Mouse (Mus musculus) forebrain, embryonic 13.5 days (tissue): ENCODE measurements at regions not wholly inside any gene's neighbourhood (a gene's known extent, or its start where the extent isn't known, plus 50 kb on each side); places are given as distances from the start of the nearest gene placed in this dataset.

Experiments
- ATAC-seq: fragments of 200-750 bp; cut with Nextera tagmentation; 2 replicates; pipeline ENCODE4 v1.8.0; 2017
- H3K27ac ChIP-seq: fragments of 300-500 bp; sonication (generic); 2 replicates; pipeline ENCODE4 v1.5.1; 2015; ENCODE audit warnings: inconsistent platforms, mild to moderate bottlenecking, moderate library complexity
- H3K27me3 ChIP-seq: fragments of 300-500 bp; sonication (generic); 2 replicates; pipeline ENCODE4 v1.6.1; 2015; ENCODE audit warnings: mild to moderate bottlenecking, inconsistent platforms
- H3K36me3 ChIP-seq: fragments of 300-500 bp; sonication (generic); 2 replicates; pipeline ENCODE4 v1.6.1; 2015; ENCODE audit warnings: mild to moderate bottlenecking, inconsistent platforms; ENCODE audit not compliant: poor library complexity, severe bottlenecking
- H3K4me1 ChIP-seq: fragments of 300-500 bp; sonication (generic); 2 replicates; pipeline ENCODE4 v1.6.1; 2015; ENCODE audit warnings: inconsistent platforms
- H3K4me2 ChIP-seq: fragments of 300-500 bp; sonication (generic); 2 replicates; pipeline ENCODE4 v1.6.1; 2015; ENCODE audit warnings: inconsistent platforms, mild to moderate bottlenecking, moderate library complexity
- H3K4me3 ChIP-seq: fragments of 300-500 bp; sonication (generic); 2 replicates; pipeline ENCODE4 v1.5.1; 2015; ENCODE audit warnings: mild to moderate bottlenecking, inconsistent platforms
- H3K9ac ChIP-seq: fragments of 300-500 bp; sonication (generic); 2 replicates; pipeline ENCODE4 v1.6.1; 2015; ENCODE audit warnings: mild to moderate bottlenecking, inconsistent platforms
- H3K9me3 ChIP-seq: fragments of 300-500 bp; sonication (generic); replicated peaks from 2 replicates; pipeline ENCODE4 v1.6.1; 2016; ENCODE audit warnings: inconsistent platforms
- WGBS: fragments of 180-500 bp; shearing (Covaris S2); methylation state at CpG from one replicate; pipeline ENCODE4 v1.1.7; 2015; 5-methylcytosine and 5-hydroxymethylcytosine counted together

- no peaks in the 10 kb centered on the region for H3K36me3 ChIP-seq
- H3K4me2 ChIP-seq = no peak overlapping the region
- no peak overlapping the region for H3K9ac ChIP-seq
- WGBS = 65% methylated on average over 6 of the region's 6 CpGs
- no peak overlapping the region for H3K4me3 ChIP-seq
- H3K27me3 ChIP-seq = peaks cover 18% of the 10 kb centered on the region
- no peak overlapping the region for H3K27ac ChIP-seq
- no peaks in the 10 kb centered on the region for H3K4me1 ChIP-seq
- no peak for ATAC-seq
- H3K9me3 ChIP-seq = no peaks in the 10 kb centered on the region; the same call in 1 of the 2 replicates
Observed at GRCm38 (mm10) chr1:190393061-190393460, 222.5 kb upstream of the Prox1 start.

GRCm38 (mm10) chr1:190388853-190389252 lies 218.3 kb upstream of the Prox1 start:
- Histone ChIP-seq H3K27me3 (peaks cover 53% of the 10 kb centered on the region), H3K4me2 (no peak overlapping the region), H3K4me3 (no peak overlapping the region), H3K9ac (no peak overlapping the region), H3K4me1 (peaks cover 9% of the 10 kb centered on the region), H3K36me3 (no peaks in the 10 kb centered on the region), H3K9me3 (no peaks in the 10 kb centered on the region; the same call in 1 of the 2 replicates), H3K27ac (no peak overlapping the region)
- no peak for ATAC-seq
- 90% methylated on average over 4 of the region's 4 CpGs for WGBS

DNA sequence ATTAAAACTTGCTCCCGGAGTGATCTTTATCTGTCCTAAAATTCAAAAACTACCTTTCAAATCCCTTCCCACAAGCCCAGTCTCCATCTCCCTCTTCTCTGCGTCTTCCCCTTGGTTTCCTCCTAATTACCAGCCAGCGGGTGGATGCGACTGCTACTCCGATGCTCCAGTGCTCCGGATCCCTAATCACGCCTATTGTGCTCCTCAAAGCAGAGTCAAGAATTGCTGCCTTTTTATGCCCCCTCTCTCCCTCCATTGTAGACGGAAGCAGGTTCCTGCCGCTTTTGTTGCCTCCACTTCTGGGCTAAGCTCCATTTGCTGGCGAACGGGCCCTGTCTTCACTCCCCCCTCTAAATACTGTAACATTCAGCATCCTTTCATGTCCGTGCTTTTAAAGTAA lies 214.0 kb upstream of the Prox1 start:
- Histone ChIP-seq H3K4me2 (peak overlapping the region; percentile 34; the same call in 1 of the 2 replicates), H3K27me3 (peaks cover 79% of the 10 kb centered on the region)
- peak; percentile 59; the same call in 1 of the 2 replicates for ATAC-seq

DNA sequence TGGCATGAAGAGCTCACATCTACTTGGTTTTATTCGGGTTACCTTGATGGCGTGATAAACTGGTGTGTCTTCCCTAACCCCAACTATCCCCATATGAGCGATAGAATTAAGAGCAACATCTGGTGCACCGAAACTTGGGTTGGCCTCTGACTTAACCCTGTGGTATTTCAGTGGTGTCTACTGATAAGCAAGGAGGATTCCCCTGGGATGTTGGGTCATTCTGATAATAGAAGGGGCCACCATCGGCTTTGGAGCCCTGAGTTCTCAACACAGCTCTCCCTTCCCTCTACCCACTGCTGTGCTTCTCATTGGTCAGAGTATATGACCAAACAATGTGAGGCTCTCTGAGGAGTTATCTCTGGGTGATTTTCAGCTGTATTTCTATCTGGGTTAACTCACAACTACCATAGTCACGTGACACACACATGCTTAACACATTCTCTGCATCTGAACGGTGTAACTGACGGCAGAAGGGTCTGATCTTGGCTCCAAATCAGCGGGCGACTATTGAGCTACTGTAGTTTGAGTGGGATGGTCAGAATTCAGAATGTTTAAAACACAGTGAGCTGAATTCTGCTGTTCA lies 212.8 kb upstream of the Prox1 start:
- no peak overlapping the region for H3K9ac ChIP-seq
- H3K4me1 ChIP-seq = peaks cover 16% of the 10 kb centered on the region
- no peak overlapping the region for H3K4me2 ChIP-seq
- no peak overlapping the region for H3K27ac ChIP-seq
- WGBS = 86% methylated on average over 10 of the region's 10 CpGs
- no peaks in the 10 kb centered on the region for H3K9me3 ChIP-seq
- no peaks in the 10 kb centered on the region for H3K36me3 ChIP-seq
- ATAC-seq = no peak
- H3K4me3 ChIP-seq = no peak overlapping the region
- H3K27me3 ChIP-seq = peaks cover 68% of the 10 kb centered on the region

More for the DNA sequence above, 214.0 kb upstream of the Prox1 start:
- Histone ChIP-seq H3K4me1 (peaks cover 16% of the 10 kb centered on the region), H3K9me3 (no peaks in the 10 kb centered on the region), H3K27ac (no peak overlapping the region), H3K4me3 (no peak overlapping the region), H3K9ac (no peak overlapping the region), H3K36me3 (no peaks in the 10 kb centered on the region)
- 5% methylated on average over 12 of the region's 12 CpGs for WGBS

- H3K27me3 ChIP-seq = peaks cover 50% of the 10 kb centered on the region
- no peak overlapping the region for H3K4me2 ChIP-seq
- no peak overlapping the region for H3K9ac ChIP-seq
- H3K27ac ChIP-seq = no peak overlapping the region
- no peaks in the 10 kb centered on the region for H3K36me3 ChIP-seq
- H3K4me1 ChIP-seq = peaks cover 22% of the 10 kb centered on the region
- H3K4me3 ChIP-seq = no peak overlapping the region
- ATAC-seq = no peak
- no peaks in the 10 kb centered on the region for H3K9me3 ChIP-seq
- WGBS = 53% methylated on average over 10 of the region's 10 CpGs
Observed at GRCm38 (mm10) chr1:190380151-190380550, 209.6 kb upstream of the Prox1 start.

DNA sequence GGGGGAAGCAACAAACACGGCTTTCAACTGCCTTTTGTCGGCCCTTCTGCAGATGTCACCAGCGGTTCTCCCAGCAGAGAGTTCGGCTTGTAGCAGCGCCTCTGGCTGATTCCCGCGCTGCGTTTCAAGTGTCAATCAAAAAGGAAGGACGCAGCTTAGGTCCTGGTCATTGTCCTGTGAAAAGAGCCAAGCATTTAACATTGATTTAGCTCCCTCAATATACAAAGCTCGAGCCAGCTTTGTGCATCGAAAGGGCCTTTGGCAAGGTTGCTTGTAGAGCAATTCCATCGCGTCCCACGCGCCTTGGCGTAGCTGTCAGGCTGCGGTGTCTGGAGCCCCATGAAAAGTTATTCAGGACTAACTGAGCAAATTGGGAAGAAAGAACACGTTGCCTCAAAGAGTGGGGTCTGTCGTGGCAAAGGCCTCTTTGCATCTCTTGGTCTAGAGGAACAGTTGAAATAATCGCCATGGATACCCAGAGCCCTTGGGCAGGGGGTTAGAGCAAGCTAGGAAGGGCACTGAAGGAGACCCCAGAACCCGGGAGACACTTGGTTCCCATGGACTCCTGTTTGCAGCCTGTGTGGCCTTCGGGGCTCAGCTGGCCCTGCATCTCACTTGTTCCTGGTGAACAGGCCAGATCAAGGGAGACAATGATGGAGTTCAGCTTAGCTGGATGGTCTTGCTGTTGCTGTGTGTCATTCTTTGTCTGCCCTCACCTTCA lies 204.8 kb upstream of the Prox1 start:
- H3K9ac ChIP-seq = no peak overlapping the region
- peak; percentile 10; the same call in 1 of the 2 replicates for ATAC-seq
- H3K9me3 ChIP-seq = no peaks in the 10 kb centered on the region
- H3K4me3 ChIP-seq = no peak overlapping the region
- WGBS = 23% methylated on average over 22 of the region's 22 CpGs
- H3K4me1 ChIP-seq = peaks cover 19% of the 10 kb centered on the region
- H3K27ac ChIP-seq = no peak overlapping the region
- H3K27me3 ChIP-seq = peaks cover 18% of the 10 kb centered on the region
- H3K36me3 ChIP-seq = no peaks in the 10 kb centered on the region
- peak overlapping the region; percentile 39 for H3K4me2 ChIP-seq

GRCm38 (mm10) chr1:190374270-190374669 lies 203.8 kb upstream of the Prox1 start:
- H3K27ac ChIP-seq = no peak overlapping the region
- WGBS = 19% methylated on average over 3 of the region's 3 CpGs
- no peak overlapping the region for H3K4me2 ChIP-seq
- peaks cover 12% of the 10 kb centered on the region for H3K27me3 ChIP-seq
- H3K9ac ChIP-seq = no peak overlapping the region
- H3K9me3 ChIP-seq = no peaks in the 10 kb centered on the region
- H3K4me3 ChIP-seq = no peak overlapping the region
- H3K4me1 ChIP-seq = peaks cover 15% of the 10 kb centered on the region
- H3K36me3 ChIP-seq = no peaks in the 10 kb centered on the region
- ATAC-seq = no peak

GRCm38 (mm10) chr1:190366631-190367030 lies 196.1 kb upstream of the Prox1 start:
- H3K4me2 ChIP-seq = no peak overlapping the region

DNA sequence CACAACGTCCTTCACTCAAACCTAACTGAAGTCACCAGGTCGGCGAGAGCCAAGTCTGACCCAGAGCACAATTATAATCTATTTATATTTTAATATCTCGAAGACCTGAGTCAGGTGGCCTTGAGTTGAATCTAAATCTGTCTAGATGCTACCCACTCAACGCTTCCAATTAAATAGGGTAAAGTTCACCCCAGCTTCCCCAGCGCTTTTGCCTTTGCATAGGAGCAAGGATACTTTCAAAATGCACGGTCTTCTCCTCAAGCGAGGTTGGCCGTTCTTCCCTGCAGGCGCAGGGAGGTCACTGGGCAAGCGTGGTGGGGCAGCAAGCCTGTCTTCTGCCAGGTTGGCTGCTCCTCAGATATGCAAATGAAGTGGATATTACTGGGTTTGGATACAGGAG lies 194.6 kb upstream of the Prox1 start:
- Histone ChIP-seq H3K27ac (no peak overlapping the region), H3K9ac (no peak overlapping the region), H3K9me3 (no peaks in the 10 kb centered on the region), H3K27me3 (no peaks in the 10 kb centered on the region), H3K36me3 (no peaks in the 10 kb centered on the region), H3K4me1 (peaks cover 19% of the 10 kb centered on the region), H3K4me3 (no peak overlapping the region), H3K4me2 (no peak overlapping the region)
- ATAC-seq = no peak
- WGBS = 92% methylated on average over 11 of the region's 11 CpGs

More at GRCm38 (mm10) chr1:190366631-190367030, 196.1 kb upstream of the Prox1 start:
- WGBS = 37% methylated on average over 8 of the region's 8 CpGs
- H3K9me3 ChIP-seq = no peaks in the 10 kb centered on the region
- no peak overlapping the region for H3K4me3 ChIP-seq
- peaks cover 19% of the 10 kb centered on the region for H3K4me1 ChIP-seq
- H3K9ac ChIP-seq = no peak overlapping the region
- H3K27me3 ChIP-seq = no peaks in the 10 kb centered on the region
- no peaks in the 10 kb centered on the region for H3K36me3 ChIP-seq
- no peak overlapping the region for H3K27ac ChIP-seq
- ATAC-seq = no peak

- no peaks in the 10 kb centered on the region for H3K9me3 ChIP-seq
- no peak overlapping the region for H3K27ac ChIP-seq
- peaks cover 8% of the 10 kb centered on the region; the same call in 1 of the 2 replicates for H3K4me1 ChIP-seq
- WGBS = 96% methylated on average over 5 of the region's 5 CpGs
- no peak for ATAC-seq
- H3K9ac ChIP-seq = no peak overlapping the region
- H3K4me2 ChIP-seq = no peak overlapping the region
- no peaks in the 10 kb centered on the region for H3K36me3 ChIP-seq
- H3K4me3 ChIP-seq = no peak overlapping the region
- no peaks in the 10 kb centered on the region for H3K27me3 ChIP-seq
Observed at GRCm38 (mm10) chr1:190360661-190361060, 190.1 kb upstream of the Prox1 start.

GRCm38 (mm10) chr1:190357779-190358178 lies 187.3 kb upstream of the Prox1 start:
- no peak for ATAC-seq
- H3K4me2 ChIP-seq = no peak overlapping the region
- no peak overlapping the region for H3K9ac ChIP-seq
- H3K4me1 ChIP-seq = no peaks in the 10 kb centered on the region
- H3K36me3 ChIP-seq = no peaks in the 10 kb centered on the region
- H3K27me3 ChIP-seq = peaks cover 2% of the 10 kb centered on the region; the same call in 1 of the 2 replicates
- no peaks in the 10 kb centered on the region for H3K9me3 ChIP-seq
- no peak overlapping the region for H3K4me3 ChIP-seq
- H3K27ac ChIP-seq = no peak overlapping the region
- 85% methylated on average over 5 of the region's 5 CpGs for WGBS

- Histone ChIP-seq H3K9me3 (no peaks in the 10 kb centered on the region), H3K9ac (no peak overlapping the region), H3K4me2 (no peak overlapping the region), H3K27me3 (peaks cover 54% of the 10 kb centered on the region), H3K36me3 (no peaks in the 10 kb centered on the region), H3K4me3 (no peak overlapping the region), H3K4me1 (peaks cover 9% of the 10 kb centered on the region), H3K27ac (no peak overlapping the region)
- no peak for ATAC-seq
- 69% methylated on average over 5 of the region's 5 CpGs for WGBS
Observed at GRCm38 (mm10) chr1:190347610-190348009, 177.1 kb upstream of the Prox1 start.
